Mouse (Mus musculus) cerebellum, adult (tissue): ENCODE data around the gene Srrm2.

Experiments
- ATAC-seq: cut with Nextera tagmentation; 2 replicates; pipeline ENCODE4 v1.9.2; 2017; ENCODE audit warnings: mild to moderate bottlenecking, moderate library complexity, mixed read lengths; ENCODE audit not compliant: insufficient number of reproducible peaks, low FRiP score, low TSS enrichment

Gene Srrm2

GRCm38 (mm10) chr17:23803366-23804041 lies 13.2 kb downstream of the Srrm2 start:
- 0 out of 2 replicates have a peak, but pooled peaks have one; percentile 4 for ATAC-seq

DNA sequence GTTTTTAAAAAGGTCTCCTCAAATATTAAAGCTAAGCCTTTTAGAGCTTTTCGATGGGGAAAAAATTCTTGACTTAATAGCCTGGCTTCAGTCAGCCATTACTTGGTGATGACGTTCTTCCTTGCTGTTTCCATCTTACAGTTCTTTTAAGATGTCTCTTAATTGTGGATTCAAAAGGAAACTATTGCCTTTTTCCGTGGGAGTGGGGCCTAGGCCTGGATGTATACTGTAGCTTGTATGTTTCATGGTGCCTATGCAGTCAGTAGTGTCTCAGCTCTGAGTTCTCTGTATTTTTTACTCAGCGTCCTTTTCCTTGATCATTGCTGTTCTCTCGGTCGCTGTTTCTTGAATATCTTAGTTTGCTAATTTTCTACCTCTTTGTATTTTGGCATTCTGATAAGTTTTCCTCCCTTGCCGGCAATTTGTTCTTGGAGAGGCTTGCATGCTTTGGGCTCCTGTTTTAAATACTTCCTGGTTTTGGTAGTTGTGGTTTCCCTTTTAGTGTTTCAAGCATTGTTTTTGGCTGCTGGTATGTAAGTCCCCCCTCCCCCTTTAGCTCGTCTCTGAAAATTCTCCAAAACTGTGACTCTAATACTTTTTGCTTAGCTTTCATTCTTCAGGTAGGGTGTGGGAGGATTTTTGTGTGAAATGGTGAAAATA lies 14.2 kb downstream of the Srrm2 start:
- no peak for ATAC-seq

DNA sequence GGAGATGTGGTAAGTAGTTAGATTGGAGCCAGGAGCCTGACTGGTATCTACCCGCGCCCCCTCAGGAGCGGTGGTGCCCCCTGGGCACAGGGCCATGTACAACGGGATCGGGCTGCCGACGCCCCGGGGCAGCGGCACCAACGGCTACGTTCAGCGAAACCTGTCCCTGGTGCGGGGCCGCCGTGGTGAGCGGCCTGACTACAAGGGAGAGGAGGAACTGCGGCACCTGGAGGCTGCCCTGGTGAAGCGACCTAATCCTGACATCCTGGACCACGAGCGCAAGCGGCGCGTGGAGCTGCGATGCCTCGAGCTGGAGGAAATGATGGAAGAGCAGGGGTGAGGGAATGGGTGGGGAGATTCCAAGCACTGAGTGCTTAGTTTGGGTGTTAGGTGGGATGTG lies 16.5 kb downstream of the Srrm2 start:
- ATAC-seq: no peak

- ATAC-seq: no peak
These were observed 17.6 kb downstream of the Srrm2 start for GRCm38 (mm10) chr17:23807918-23808317.

DNA sequence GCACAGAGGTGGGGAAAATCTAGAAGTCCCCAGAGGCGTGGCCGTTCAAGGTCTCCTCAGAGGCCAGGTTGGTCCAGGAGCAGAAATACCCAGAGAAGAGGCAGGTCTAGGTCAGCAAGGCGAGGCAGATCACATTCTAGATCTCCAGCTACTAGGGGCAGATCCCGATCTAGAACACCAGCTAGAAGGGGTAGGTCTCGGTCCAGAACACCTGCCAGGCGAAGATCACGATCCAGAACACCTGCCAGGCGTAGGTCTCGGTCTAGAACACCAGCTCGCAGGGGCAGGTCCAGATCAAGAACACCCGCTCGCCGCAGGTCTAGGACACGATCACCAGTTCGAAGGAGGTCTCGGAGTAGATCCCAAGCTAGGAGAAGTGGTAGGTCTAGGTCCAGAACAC lies 25.3 kb downstream of the Srrm2 start:
- ATAC-seq: no peak

DNA sequence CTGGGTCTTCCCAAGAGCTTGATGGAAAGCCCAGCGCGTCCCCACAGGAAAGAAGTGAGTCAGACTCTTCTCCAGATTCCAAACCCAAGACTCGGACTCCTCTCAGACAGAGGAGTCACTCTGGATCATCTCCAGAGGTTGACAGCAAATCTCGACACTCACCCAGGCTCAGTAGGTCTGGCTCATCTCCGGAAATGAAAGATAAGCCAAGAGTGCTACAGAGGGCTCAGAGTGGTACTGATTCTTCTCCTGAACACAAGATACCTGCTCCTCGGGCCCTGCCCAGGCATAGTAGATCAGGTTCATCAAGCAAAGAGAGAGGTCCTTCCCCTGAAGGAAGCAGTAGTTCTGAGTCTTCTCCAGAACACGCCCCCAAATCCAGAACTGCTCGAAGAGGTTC lies 28.2 kb downstream of the Srrm2 start:
- ATAC-seq: no peak

- ATAC-seq: no peak
These were observed 28.9 kb downstream of the Srrm2 start for GRCm38 (mm10) chr17:23819235-23819634.

DNA sequence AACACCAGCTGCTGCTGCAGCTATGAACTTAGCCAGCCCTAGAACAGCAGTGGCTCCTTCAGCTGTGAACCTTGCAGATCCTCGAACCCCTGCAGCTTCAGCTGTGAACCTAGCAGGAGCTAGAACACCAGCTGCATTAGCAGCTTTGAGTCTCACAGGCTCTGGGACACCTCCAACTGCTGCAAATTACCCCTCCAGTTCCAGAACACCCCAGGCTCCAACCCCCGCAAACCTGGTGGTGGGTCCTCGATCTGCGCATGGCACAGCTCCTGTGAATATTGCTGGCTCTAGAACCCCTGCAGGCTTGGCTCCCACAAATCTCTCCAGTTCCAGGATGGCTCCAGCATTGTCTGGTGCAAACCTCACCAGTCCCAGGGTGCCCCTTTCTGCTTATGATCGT lies 30.4 kb downstream of the Srrm2 start:
- ATAC-seq: no peak

DNA sequence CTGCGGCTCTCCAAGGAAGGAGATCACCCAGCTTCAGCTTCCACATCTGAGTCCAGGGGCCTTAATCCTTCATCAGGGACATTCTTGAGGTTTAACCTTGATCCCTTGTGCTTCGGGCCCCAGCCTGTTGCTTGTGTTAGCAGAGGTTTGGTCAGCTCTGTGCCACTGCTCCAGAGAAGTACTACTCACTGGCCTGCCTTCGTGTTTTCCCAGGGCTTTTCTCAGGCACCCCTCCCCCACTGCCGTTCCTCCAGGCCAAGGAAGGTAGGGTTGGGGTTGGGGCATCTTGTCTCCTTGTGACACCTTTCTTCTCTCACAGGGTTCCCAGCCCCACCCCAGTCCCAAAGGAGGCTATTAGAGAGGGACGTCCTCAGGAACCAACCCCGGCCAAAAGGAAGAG lies 31.8 kb downstream of the Srrm2 start:
- no peak for ATAC-seq

DNA sequence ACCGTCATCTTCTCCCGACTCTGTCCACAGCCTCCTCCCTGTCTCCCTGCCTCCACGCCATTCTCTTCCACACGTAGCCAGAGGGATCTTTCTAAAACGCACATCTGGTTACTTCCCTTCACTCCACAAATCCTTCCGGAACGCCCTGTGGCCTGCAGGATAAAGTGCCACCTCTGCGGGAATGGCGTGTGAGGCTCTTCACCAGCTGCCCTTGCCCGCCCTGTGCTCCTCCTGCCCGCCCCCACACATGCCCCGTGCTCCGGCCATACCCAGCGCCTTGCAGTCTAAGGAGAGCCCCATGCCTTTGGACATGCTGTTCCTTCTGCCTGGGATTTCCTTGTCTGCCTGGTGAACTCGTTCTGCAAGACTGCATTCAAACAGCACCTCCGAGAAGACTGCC lies 32.7 kb downstream of the Srrm2 start:
- ATAC-seq: no peak

GRCm38 (mm10) chr17:23823614-23824013 lies 33.3 kb downstream of the Srrm2 start:
- no peak for ATAC-seq

DNA sequence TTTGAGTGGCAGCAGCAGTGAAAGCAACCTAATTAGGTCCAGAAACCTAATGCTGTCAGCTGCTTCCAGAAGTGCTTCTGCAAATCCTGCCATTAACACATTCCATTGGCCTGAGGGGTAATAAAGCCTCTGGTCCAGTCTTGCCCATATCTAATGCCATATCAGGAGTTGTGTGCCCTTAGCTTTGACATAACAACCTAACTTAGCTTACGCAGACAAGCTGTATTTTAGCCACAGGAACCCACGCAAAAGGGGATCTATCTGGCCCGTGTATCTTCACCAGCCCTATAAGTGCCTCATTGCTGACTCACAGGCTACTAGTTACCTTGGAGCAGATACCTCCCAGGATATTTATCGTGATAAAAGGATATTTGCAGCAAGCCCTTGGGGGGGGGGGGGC lies 35.3 kb downstream of the Srrm2 start:
- no peak for ATAC-seq

GRCm38 (mm10) chr17:23828271-23829001 lies 38.1 kb downstream of the Srrm2 start:
- peak; percentile 11; the same call in 1 of the 2 replicates for ATAC-seq

DNA sequence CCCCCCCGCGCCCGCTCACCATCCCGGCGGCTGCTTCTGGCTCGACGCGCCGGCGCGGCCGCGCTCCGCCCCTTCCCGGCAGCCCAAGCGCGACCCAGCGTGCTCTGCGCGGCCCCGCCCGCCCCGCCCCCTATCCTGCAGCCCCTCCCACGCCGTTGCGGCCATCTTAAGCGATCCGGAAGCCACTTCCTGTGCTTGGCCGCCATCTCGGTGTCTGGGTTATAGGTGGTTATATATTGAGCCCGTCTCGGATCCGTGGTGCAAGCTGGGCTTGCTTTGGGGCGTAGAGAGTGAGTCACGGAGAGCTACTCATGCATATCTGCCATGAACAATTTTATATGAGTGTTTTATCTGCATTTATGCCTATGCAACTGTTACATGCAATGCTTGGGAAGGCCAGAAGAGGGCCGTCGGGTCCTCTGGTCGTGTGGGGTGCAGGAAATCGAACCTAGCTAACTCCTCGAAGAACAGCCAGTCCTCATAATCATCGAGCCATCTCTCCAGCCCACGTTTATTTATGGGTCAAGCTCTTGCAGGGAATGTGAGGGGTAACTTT lies 38.8 kb downstream of the Srrm2 start, which contains the start of gene Elob:
Gene Elob (minus strand): TSS at position 73 of the 556 bp plus-strand sequence.
- peak; percentile 86 for ATAC-seq

GRCm38 (mm10) chr17:23831201-23831600 lies 40.9 kb downstream of the Srrm2 start:
- ATAC-seq: no peak

- no peak for ATAC-seq
These were observed 45.8 kb downstream of the Srrm2 start, which contains the start of gene Prss33 for GRCm38 (mm10) chr17:23836006-23836575. TSS of gene Prss33 (minus strand) at chr17:23836056.

DNA sequence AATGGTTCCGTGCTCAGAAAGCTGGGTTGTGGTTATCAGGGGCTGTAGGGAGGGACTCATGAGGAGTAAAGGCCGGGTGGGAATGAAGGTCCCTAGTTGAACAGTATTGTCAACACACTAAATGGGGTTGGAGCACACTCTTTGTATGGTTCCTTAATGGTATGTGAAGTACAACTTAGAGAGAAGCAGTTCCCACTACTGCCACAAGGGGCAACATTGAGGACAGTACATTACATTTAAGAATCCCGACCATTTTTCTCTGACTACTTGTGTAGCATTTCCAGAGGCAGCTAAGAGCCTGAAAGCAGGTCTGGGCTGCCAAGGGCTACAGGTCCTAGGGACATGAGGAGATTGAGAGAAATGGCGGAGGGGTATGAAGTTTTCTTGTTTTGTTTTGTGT lies 50.8 kb downstream of the Srrm2 start:
- ATAC-seq: no peak

DNA sequence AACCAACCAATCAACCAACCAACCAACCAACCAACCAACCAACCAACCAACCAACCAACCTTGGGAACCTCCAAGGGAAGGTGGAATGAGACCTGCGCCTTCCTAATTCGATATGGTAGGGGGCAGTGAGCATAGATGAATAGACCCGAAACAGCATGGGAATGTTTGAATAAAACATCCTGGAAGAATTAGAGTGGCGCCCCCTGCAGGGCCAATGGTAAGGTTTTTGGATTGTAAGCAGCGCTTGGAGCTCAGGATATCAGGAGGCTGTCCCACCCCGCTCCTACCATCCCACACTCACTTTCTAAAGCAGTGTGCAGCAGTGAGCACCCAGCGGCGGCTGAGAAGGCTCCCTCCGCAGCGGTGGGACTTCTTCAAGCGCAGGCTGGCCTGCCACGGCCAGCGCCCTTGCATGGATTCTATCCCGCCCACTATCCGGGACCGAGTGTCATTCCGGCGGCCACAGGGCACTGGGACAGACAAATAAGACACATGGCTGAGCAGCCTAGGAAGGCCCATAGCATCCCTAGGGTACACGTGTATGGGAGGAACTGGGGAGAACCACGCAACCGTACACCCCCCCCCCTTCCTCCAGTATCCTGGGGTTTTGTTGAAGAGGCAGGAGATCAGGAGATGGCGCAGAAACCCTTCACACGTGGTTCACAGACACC lies 52.9 kb downstream of the Srrm2 start:
- ATAC-seq: no peak; the same call in 1 of the 2 replicates

GRCm38 (mm10) chr17:23843812-23844273 lies 53.5 kb downstream of the Srrm2 start, which contains the start of the genes Prss32 and Prss41:
TSS of gene Prss32 (plus strand) at chr17:23843855.
TSS of gene Prss41 (minus strand) at chr17:23844172.
- ATAC-seq: no peak

GRCm38 (mm10) chr17:23850028-23850427 lies 59.7 kb downstream of the Srrm2 start:
- no peak for ATAC-seq
